Mouse (Mus musculus) bone marrow, adult 2 months (tissue): Measurements from ENCODE around the gene Cfi. TPM values are rescaled to one million over a fixed set of nuclear protein-coding genes. Genes with fewer than 3 reads are reported as not detected.

ENCODE experiments used
- H3K27ac ChIP-seq: fragments of 200-500 bp; 2 replicates; pipeline ENCODE4 v1.5.1; 2012; ENCODE audit warnings: low read depth, mild to moderate bottlenecking, control low read depth, inconsistent platforms, low read length; ENCODE audit not compliant: control insufficient read depth, poor library complexity, insufficient read depth
- H3K4me1 ChIP-seq: fragments of 200-500 bp; 2 replicates; pipeline ENCODE4 v1.6.1; 2011; ENCODE audit warnings: low read length; ENCODE audit not compliant: control insufficient read depth, insufficient read depth
- H3K4me3 ChIP-seq: fragments of 200-500 bp; replicated peaks from 2 replicates; pipeline ENCODE3; 2011; ENCODE audit warnings: mild to moderate bottlenecking, low read depth, low read length, control low read depth; ENCODE audit not compliant: control insufficient read depth
- CTCF ChIP-seq: fragments of 200-500 bp; IDR thresholded peaks from 2 replicates; pipeline ENCODE4 v1.5.1; 2011; ENCODE audit warnings: low read length, control low read depth; ENCODE audit not compliant: control insufficient read depth, insufficient read depth
- POLR2A ChIP-seq: fragments of 200-500 bp; IDR thresholded peaks from 2 replicates; pipeline ENCODE4 v1.6.1; 2011; ENCODE audit warnings: low read depth, mild to moderate bottlenecking, control low read depth, low read length, borderline replicate concordance; ENCODE audit not compliant: control insufficient read depth
- WGBS: fragments of 180-500 bp; shearing (Covaris S2); methylation state at CpG from one replicate; pipeline ENCODE4 v1.1.7; 2018; 5-methylcytosine and 5-hydroxymethylcytosine counted together
- polyA plus RNA-seq: library from polyadenylated mRNA; stranded (reverse); fragments of >200 nt; gene quantifications from 2 replicates; pipeline ENCODE4 v1.2.4, GENCODE M21; 2011; ENCODE audit warnings: low replicate concordance; ENCODE audit not compliant: missing spikeins, insufficient read depth, insufficient read length

Gene Cfi
- polyA plus RNA-seq, 1 experiment, result 2.2 TPM

DNA sequence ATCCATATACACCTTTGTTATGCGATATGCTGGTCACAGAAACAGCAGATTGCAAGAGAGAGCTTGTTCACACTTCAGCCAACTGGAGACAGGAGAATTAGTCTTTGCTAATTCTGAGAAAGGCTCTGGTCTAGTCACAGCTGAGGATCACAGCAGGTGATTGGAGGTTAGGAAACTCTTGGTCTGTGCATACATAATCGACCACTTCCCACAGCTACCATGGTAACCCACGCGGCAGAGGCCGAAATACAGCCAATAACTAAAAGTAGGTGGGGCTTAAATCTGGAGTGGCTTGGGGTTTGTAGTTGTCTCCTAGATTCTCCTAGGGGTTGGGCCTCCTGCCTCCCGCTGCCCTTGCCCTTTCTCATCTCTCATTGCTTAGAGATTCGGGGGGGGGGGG is 2.3 kb downstream of the Cfi start:
- no peak overlapping the region for H3K27ac ChIP-seq
- H3K4me3 ChIP-seq, result no peak overlapping the region
- no peaks in the 10 kb centered on the region for H3K4me1 ChIP-seq
- 60% methylated on average over 7 of the region's 7 CpGs for WGBS
- TF ChIP-seq CTCF (no peak), POLR2A (no peak)

DNA sequence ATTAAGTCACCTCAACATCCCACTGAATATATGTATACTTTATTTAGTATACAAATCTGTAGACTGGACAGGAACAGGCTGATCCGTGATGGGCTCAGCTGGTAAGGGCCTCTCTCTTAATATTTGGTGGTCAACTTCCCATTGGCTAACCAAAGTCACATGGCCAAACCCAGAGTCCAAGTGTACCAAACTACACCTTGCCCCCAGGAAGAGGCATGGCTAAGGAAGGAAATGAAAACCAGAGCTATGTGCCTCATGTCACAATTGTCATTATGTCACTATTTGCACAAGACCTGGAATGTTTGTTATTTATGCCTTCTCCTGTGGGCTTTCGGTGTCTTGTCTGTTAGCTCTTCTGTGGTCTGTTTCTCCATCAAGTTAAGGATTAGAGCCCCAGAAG is 10.2 kb downstream of the Cfi start:
- H3K4me3 ChIP-seq, result no peak overlapping the region
- WGBS, result 49% methylated on average over 2 of the region's 2 CpGs
- TF ChIP-seq POLR2A (no peak), CTCF (no peak)

DNA sequence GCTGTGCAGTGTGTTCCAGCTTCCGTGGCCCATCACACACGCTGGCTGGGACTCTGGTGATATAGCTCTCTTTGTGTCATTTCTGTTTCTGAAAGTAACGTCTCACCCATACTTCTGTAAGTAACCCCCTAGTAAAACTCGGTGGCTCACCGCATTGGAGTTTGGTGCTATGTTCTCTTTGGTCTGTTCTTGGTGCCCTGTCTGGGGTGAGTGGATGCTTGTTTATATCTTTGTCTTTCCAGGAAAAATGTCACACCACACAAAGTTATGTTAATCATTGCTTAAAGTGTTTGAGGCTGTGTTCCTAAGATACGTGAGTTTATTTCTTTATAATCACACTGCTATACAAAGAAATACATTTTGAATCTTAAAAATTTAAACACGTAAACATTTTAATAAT is 11.2 kb downstream of the Cfi start:
- Histone ChIP-seq H3K4me1 (no peaks in the 10 kb centered on the region), H3K4me3 (no peak overlapping the region), H3K27ac (no peak overlapping the region)
- whole genome bisulfite sequencing, result 78% methylated on average over 7 of the region's 7 CpGs
- TF ChIP-seq POLR2A, result no peak
- no peak for TF ChIP-seq CTCF

More for the DNA sequence above, 10.2 kb downstream of the Cfi start:
- Histone ChIP-seq H3K4me1 (no peaks in the 10 kb centered on the region), H3K27ac (no peak overlapping the region)

DNA sequence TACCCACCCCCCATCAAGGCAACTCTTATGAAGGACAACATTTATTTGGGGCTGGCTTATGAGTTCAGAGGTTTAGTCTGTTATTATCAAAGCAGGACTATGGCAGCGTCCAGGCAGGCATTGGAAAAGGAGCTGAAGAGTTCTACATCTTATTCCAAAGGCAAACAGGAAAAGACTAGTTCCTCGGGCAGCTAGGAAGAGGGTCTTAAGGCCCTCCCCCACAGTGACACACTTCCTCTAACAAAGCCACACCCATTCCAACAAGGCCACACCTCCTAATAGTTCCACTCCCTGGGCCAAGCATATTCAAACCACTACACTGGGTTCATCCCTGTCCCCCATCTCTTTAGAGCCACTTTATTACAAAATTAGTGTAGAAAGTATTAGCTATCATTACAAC is 26.9 kb downstream of the Cfi start:
- Histone ChIP-seq H3K27ac (no peak overlapping the region), H3K4me1 (no peaks in the 10 kb centered on the region), H3K4me3 (no peak overlapping the region)
- 54% methylated on average over 2 of the region's 2 CpGs for WGBS
- TF ChIP-seq POLR2A (no peak), CTCF (no peak)

DNA sequence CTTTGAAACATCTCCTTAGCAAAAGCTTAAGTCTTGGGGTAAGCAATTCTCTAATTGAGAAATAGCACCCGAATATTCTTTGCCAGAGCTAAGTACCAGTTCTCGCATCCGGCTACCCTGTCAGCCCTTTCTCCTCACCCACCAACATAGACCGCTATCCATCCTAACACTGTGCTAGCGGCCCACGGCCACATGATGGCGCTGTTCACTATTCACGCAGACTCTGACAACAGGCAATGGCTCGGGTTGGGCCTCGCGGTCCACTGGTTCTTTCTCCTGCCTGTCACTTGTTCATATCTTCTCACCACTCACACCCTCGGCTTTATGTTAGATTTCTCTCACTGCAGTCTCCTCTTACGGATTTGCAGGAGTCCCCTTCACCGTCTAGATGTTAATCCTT is 28.0 kb downstream of the Cfi start:
- TF ChIP-seq POLR2A (no peak), CTCF (peak; percentile 76)
- WGBS, result 56% methylated on average over 14 of the region's 14 CpGs
- H3K4me3 ChIP-seq, result no peak overlapping the region
- no peaks in the 10 kb centered on the region for H3K4me1 ChIP-seq
- no peak overlapping the region for H3K27ac ChIP-seq

DNA sequence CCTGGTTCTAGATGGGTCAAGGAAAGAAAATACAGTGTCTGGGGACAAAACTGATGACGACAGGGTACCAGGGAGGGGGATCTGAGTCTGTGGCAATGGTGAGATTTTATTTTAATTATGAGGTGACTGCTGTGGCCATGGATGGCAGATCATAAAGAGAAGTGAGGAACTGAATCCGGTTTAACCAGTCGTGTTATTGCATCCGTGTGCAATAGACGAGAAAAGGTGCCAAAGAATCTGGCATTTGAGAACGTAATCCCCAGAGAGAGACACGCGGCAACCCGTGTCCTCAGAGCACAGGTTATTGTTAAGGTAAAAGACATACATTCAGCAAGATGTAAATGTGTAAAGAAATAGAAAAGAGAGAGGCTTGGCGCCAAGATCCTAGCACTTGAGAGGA is 41.6 kb downstream of the Cfi start:
- TF ChIP-seq POLR2A, result no peak
- TF ChIP-seq CTCF, result no peak
- Histone ChIP-seq H3K4me1 (no peaks in the 10 kb centered on the region; the same call in none of the 2 replicates), H3K27ac (no peak overlapping the region), H3K4me3 (no peak overlapping the region)
- WGBS, result 84% methylated on average over 10 of the region's 10 CpGs

DNA sequence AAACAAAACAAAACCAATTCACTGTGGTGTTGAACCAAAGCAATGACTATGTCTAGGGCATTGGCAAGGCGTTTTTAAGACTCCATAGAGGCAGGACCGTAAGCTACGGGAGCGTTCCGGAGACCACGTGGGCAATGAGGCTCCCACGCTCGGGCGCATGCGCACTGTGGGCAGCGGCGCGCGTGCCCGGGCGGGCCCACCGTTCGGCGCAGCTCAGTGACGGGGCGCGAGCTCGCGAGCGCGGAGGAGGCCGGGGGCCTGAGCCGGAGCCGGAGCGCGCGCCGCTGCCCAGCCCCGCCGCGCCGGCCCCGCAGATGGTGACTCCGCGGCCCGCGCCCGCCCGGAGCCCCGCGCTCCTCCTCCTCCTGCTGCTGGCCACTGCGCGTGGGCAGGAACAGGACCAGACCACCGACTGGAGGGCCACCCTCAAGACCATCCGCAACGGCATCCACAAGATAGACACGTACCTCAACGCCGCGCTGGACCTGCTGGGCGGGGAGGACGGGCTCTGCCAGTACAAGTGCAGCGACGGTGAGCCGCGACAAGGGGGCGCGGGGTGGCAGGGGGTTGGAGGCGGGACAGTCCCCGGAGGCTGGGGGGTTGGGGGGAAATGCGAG is 42.8 kb downstream of the Cfi start, which contains the start of gene Pla2g12a:
Gene Pla2g12a, plus strand, starts transcription at position 202 of the 617 bp plus-strand sequence.
- Histone ChIP-seq H3K4me3 (peak within 1 kb of the TSS; percentile 91), H3K27ac (peak within 1 kb of the TSS; percentile 49; the same call in 1 of the 2 replicates), H3K4me1 (no peaks in the 10 kb centered on the region; the same call in none of the 2 replicates)
- under 1% methylated on average over 66 of the region's 66 CpGs for WGBS
- no peak for TF ChIP-seq CTCF
- TF ChIP-seq POLR2A, result peak; percentile 34; the same call in 1 of the 2 replicates

DNA sequence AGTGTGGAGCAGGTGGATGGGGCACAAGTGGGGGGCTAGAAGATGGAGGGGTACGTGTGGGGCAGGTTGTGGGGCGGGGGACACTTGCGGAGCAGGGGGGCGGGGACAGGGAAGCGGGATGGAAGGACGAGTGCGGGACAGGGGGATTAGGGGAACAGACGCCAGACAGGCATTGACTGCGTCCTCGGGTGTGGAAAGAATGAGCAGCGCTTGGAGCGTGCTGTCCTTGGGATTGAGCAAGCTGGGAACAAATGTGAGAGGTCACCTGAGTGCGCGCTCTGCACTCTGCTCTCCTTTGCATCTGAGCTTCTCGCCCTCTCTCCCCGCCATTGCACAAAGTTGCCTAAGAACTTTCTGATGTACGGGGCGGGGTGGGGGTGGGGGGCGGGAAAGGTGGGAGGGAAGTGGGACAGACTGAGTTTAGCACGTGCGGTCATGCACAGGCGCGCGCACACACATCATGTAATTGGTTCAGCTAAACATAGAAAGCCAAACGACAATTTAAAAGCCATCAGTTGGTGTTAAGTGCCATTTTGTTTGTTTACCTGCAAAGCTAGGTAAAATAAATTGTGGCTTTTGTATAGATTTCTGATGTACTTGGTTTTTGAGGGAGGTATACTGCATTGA is 43.6 kb downstream of the Cfi start:
- TF ChIP-seq CTCF (no peak), POLR2A (no peak)
- Histone ChIP-seq H3K27ac (no peak overlapping the region; the same call in 1 of the 2 replicates), H3K4me1 (no peaks in the 10 kb centered on the region; the same call in none of the 2 replicates), H3K4me3 (peak overlapping the region; percentile 91)
- WGBS, result under 1% methylated on average over 25 of the region's 25 CpGs

DNA sequence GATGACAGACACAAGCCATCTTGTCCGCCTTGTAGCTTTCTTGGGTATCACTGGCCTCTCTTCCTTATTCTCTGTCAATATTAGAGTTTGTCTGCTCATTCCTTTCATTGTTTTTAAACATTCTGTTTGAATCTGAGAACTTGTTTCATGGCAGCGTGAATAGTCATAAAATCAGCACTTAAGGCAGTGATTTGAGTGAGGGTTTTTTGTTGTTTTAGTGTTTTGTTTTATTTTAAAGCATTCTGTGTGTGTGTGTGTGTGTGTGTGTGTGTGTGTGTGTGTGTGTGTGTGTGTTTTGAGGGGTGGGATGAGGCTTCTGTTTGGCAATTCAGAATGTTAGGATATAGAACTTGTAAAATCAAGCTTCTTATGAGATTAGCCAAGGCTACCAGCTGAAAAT is 44.2 kb downstream of the Cfi start:
- Histone ChIP-seq H3K4me3 (no peak overlapping the region), H3K27ac (no peak overlapping the region), H3K4me1 (no peaks in the 10 kb centered on the region; the same call in none of the 2 replicates)
- no peak for TF ChIP-seq POLR2A
- no peak for TF ChIP-seq CTCF
- 82% methylated on average over 2 of the region's 2 CpGs for WGBS
